Mouse (Mus musculus): ENCODE measurements around the gene 4921524J17Rik. TPM values are rescaled to one million over a fixed set of nuclear protein-coding genes. Genes with fewer than 3 reads are reported as not detected.

The 4921524J17Rik gene
- polyA plus RNA-seq, 1 experiment, result 5.5 TPM

GRCm38 (mm10) chr8:85362211-85362610 is 70.4 kb downstream of the 4921524J17Rik start:
- Histone ChIP-seq H3K4me1 (ENCODE audit: control insufficient read depth, insufficient read depth, low read length) (peaks cover 8% of the 10 kb centered on the region), H3K4me3 (replicated peaks; ENCODE audit: extremely low read depth, low read depth, low read length) (no peak overlapping the region)
- TF ChIP-seq CTCF (IDR thresholded peaks at IDR 0.05; ENCODE audit: insufficient read depth, low read length) (no peak), POLR2A (IDR thresholded peaks at IDR 0.05; ENCODE audit: borderline replicate concordance, extremely low read depth, low read depth, low read length) (no peak)
- no peak for DNase-seq
- WGBS, result 73% methylated on average over 4 of the region's 4 CpGs

Other genes starting within 250 kb of the 4921524J17Rik start
- not detected in 2 replicates for gene Olfr371, start 206.8 kb downstream of the 4921524J17Rik start, polyA plus RNA-seq (2012; rRNA removed)
- 10.1 and 11.9 TPM in 2 replicates for gene Orc6, start 133.2 kb downstream of the 4921524J17Rik start, polyA plus RNA-seq (2012; rRNA removed)
- 11.9 and 19.9 TPM in 2 replicates for gene Vps35, start 133.0 kb downstream of the 4921524J17Rik start, polyA plus RNA-seq (2012; rRNA removed)
- 2.2 and 7.2 TPM in 2 replicates for gene Mylk3, start 46.5 kb downstream of the 4921524J17Rik start, polyA plus RNA-seq (2012; rRNA removed)
- gene Gpt2, start 59.7 kb upstream of the 4921524J17Rik start, polyA plus RNA-seq (2012; rRNA removed), result 9.6 and 16.4 TPM in 2 replicates
- 5.5 and 10.9 TPM in 2 replicates for gene Dnaja2, start 122.5 kb upstream of the 4921524J17Rik start, polyA plus RNA-seq (2012; rRNA removed)